Mouse (Mus musculus): Measurements from ENCODE around the gene Set. TPM values are rescaled to one million over a fixed set of nuclear protein-coding genes. Genes with fewer than 3 reads are reported as not detected.

Gene Set
- total and polyA plus RNA-seq, 3 experiments, result 250 to 973 (median 580) TPM

DNA sequence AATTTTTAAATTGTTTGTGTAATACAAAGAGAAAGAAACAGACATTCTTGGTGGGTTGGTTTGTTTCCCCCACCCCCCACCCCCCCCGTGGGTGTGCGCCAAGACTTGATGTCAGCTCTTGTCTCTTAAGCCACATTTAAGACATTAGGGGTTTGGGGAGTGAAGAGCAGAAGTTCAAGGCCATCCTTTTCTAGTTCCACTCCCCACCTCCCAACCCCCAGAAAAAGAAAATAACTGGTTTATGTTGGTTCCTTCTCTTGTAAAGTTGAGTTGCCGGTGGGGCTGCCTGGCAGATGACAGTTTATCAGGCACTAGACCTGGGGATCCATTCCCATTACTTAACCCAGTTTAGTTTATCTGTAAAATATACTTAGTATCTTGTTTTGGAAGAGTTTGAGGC, 7.1 kb downstream of the Set start:
- H3K27me3 ChIP-seq (ENCODE audit: control insufficient read depth in 1 of 2, insufficient read depth in 2 of 2, low read length in 2 of 2), result no peaks in the 10 kb centered on the region
- H3K9me3 ChIP-seq (replicated peaks; ENCODE audit: insufficient read depth, low read length), result no peaks in the 10 kb centered on the region
- DNase-seq (ENCODE audit: low read depth, low spot score), result peak; percentile 53
- H3K27ac ChIP-seq (ENCODE audit: control insufficient read depth, low read depth, low read length), result peak overlapping the region; percentile 97
- peaks cover 5 to 13% of the 10 kb centered on the region in 2 experiments; a peak in 3 of 4 replicates for H3K4me1 ChIP-seq (ENCODE audit: control insufficient read depth in 1 of 2, insufficient read depth in 2 of 2, low read length in 2 of 2)
- H3K79me2 ChIP-seq (ENCODE audit: control insufficient read depth, insufficient read depth, low read length, poor library complexity), result peaks cover 71% of the 10 kb centered on the region
- H3K9ac ChIP-seq (ENCODE audit: control insufficient read depth, low read depth, low read length, poor library complexity, severe bottlenecking), result peak overlapping the region; percentile 99
- H3K4me3 ChIP-seq (ENCODE audit: control insufficient read depth in 1 of 2, insufficient read depth in 1 of 2, low read depth in 2 of 2, low read length in 2 of 2), result peak overlapping the region; percentile 86 to 94
- peaks cover 14 to 27% of the 10 kb centered on the region in 2 experiments for H3K36me3 ChIP-seq (ENCODE audit: control insufficient read depth in 1 of 2, insufficient read depth in 2 of 2, low read length in 2 of 2)
- TF ChIP-seq USF1 (IDR thresholded peaks at IDR 0.05; ENCODE audit: low read depth, low read length) (no peak), KAT2A (conservative IDR thresholded peaks at IDR 0.05; ENCODE audit: low read depth, low read length) (no peak), MAX (IDR thresholded peaks at IDR 0.05; ENCODE audit: low read length) (no peak), POLR2AphosphoS5 (IDR thresholded peaks at IDR 0.05; ENCODE audit: borderline replicate concordance, low read depth, low read length) (no peak), UBTF (IDR thresholded peaks at IDR 0.05; ENCODE audit: borderline replicate concordance, insufficient read depth, low read depth, low read length) (no peak), TAL1 (IDR thresholded peaks at IDR 0.05; ENCODE audit: low read length) (no peak), MYC (IDR thresholded peaks at IDR 0.05; ENCODE audit: low read depth, low read length) (no peak), ZNF384 (IDR thresholded peaks at IDR 0.05; ENCODE audit: low read depth, low read length) (no peak), MXI1 (IDR thresholded peaks at IDR 0.05; ENCODE audit: low read depth, low read length) (no peak; the same call in none of the 2 replicates), GABPA (IDR thresholded peaks at IDR 0.05; ENCODE audit: low read depth, low read length) (no peak), ZMIZ1 (IDR thresholded peaks at IDR 0.05; ENCODE audit: low read depth, low read length) (no peak), ELF1 (IDR thresholded peaks at IDR 0.05; ENCODE audit: low read depth, low read length) (no peak), MEF2A (IDR thresholded peaks at IDR 0.05; ENCODE audit: extremely low read depth, insufficient replicate concordance, low read depth, low read length, poor library complexity, severe bottlenecking) (no peak), BHLHE40 (IDR thresholded peaks at IDR 0.05; ENCODE audit: borderline replicate concordance, low read depth, low read length) (no peak), SIN3A (IDR thresholded peaks at IDR 0.05; ENCODE audit: low read length) (peak; percentile 27; the same call in 1 of the 2 replicates), POLR2A (IDR thresholded peaks at IDR 0.05; ENCODE audit: control insufficient read depth in 1 of 2, insufficient read depth in 1 of 2, low read depth in 1 of 2, low read length in 2 of 2, poor library complexity in 1 of 2) (no peak), USF2 (IDR thresholded peaks at IDR 0.05; ENCODE audit: borderline replicate concordance in 1 of 2, insufficient read depth in 1 of 2, low read depth in 1 of 2, low read length in 2 of 2) (no peak), EP300 (IDR thresholded peaks at IDR 0.05; ENCODE audit: low read depth in 1 of 2, low read length in 2 of 2) (peak in 1 of 2 experiments; percentile 19; a peak in 1 of 4 replicates), ZKSCAN1 (IDR thresholded peaks at IDR 0.05; ENCODE audit: low read depth, low read length) (no peak), MAFK (IDR thresholded peaks at IDR 0.05; ENCODE audit: borderline replicate concordance, low read depth, low read length) (no peak), POLR2AphosphoS2 (IDR thresholded peaks at IDR 0.05; ENCODE audit: low read length) (peak; percentile 14; the same call in 1 of the 2 replicates), TCF12 (IDR thresholded peaks at IDR 0.05; ENCODE audit: low read depth, low read length) (no peak), NELFE (IDR thresholded peaks at IDR 0.05; ENCODE audit: low read depth, low read length) (no peak), MAZ (IDR thresholded peaks at IDR 0.05; ENCODE audit: low read depth, low read length) (no peak), MYB (IDR thresholded peaks at IDR 0.05; ENCODE audit: low read depth, low read length) (no peak), CHD1 (IDR thresholded peaks at IDR 0.05; ENCODE audit: low read depth, low read length) (0 out of 2 replicates have a peak, but pooled peaks have one; percentile 69), TBP (IDR thresholded peaks at IDR 0.05; ENCODE audit: low read depth, low read length) (peak; percentile 18; the same call in 1 of the 2 replicates), HCFC1 (IDR thresholded peaks at IDR 0.05; ENCODE audit: low read depth, low read length) (no peak), NRF1 (IDR thresholded peaks at IDR 0.05; ENCODE audit: insufficient read depth, low read depth, low read length, poor library complexity, severe bottlenecking) (no peak), CHD2 (IDR thresholded peaks at IDR 0.05; ENCODE audit: low read length) (no peak), ZC3H11A (IDR thresholded peaks at IDR 0.05; ENCODE audit: low read depth, low read length) (no peak), SMC3 (IDR thresholded peaks at IDR 0.05; ENCODE audit: low read depth, low read length) (no peak), JUND (IDR thresholded peaks at IDR 0.05; ENCODE audit: low read depth, low read length) (no peak), RCOR1 (IDR thresholded peaks at IDR 0.05; ENCODE audit: low read depth, low read length) (0 out of 2 replicates have a peak, but pooled peaks have one; percentile 1), RAD21 (IDR thresholded peaks at IDR 0.05; ENCODE audit: low read depth, low read length) (no peak), CTCF (IDR thresholded peaks at IDR 0.05 in 2 of 3, conservative IDR thresholded peaks at IDR 0.05 in 1 of 3; ENCODE audit: control insufficient read depth in 1 of 3, insufficient read depth in 1 of 3, low read depth in 2 of 3, low read length in 3 of 3, poor library complexity in 1 of 3, severe bottlenecking in 1 of 3) (no peak), E2F4 (IDR thresholded peaks at IDR 0.05; ENCODE audit: borderline replicate concordance, low read depth, low read length) (no peak), GATA1 (IDR thresholded peaks at IDR 0.05; ENCODE audit: low read depth, low read length) (no peak)
